Mouse (Mus musculus) limb, embryonic 15.5 days (tissue): ENCODE measurements around the gene Cenpp. TPM values are rescaled to one million over a fixed set of nuclear protein-coding genes. Genes with fewer than 3 reads are reported as not detected.

Experiments used
- ATAC-seq: fragments of 200-750 bp; cut with Nextera tagmentation; 2 replicates; pipeline ENCODE4 v1.8.0; 2017; ENCODE audit warnings: low read depth, moderate TSS enrichment; ENCODE audit not compliant: insufficient number of reproducible peaks, low FRiP score, low TSS enrichment
- H3K27ac ChIP-seq: fragments of 300-500 bp; sonication (generic); 2 replicates; pipeline ENCODE4 v1.5.1; 2015; ENCODE audit warnings: moderate library complexity, mild to moderate bottlenecking, inconsistent platforms
- H3K27me3 ChIP-seq: fragments of 300-500 bp; sonication (generic); 2 replicates; pipeline ENCODE4 v1.6.1; 2015; ENCODE audit warnings: inconsistent platforms
- H3K36me3 ChIP-seq: fragments of 300-500 bp; sonication (generic); 2 replicates; pipeline ENCODE4 v1.6.1; 2015; ENCODE audit warnings: inconsistent platforms
- H3K4me1 ChIP-seq: fragments of 300-500 bp; sonication (generic); 2 replicates; pipeline ENCODE4 v1.6.1; 2015; ENCODE audit warnings: inconsistent platforms
- H3K4me2 ChIP-seq: fragments of 300-500 bp; sonication (generic); 2 replicates; pipeline ENCODE4 v1.6.1; 2015; ENCODE audit warnings: mild to moderate bottlenecking, inconsistent platforms
- H3K4me3 ChIP-seq: fragments of 300-500 bp; sonication (generic); 2 replicates; pipeline ENCODE4 v1.5.1; 2015; ENCODE audit warnings: mild to moderate bottlenecking, inconsistent platforms
- H3K9ac ChIP-seq: fragments of 300-500 bp; sonication (generic); 2 replicates; pipeline ENCODE4 v1.6.1; 2015; ENCODE audit warnings: inconsistent platforms
- H3K9me3 ChIP-seq: fragments of 300-500 bp; sonication (generic); 2 replicates; pipeline ENCODE4 v1.6.1; 2016; ENCODE audit warnings: inconsistent platforms
- WGBS: fragments of 180-500 bp; shearing (Covaris S2); methylation state at CpG from one replicate; pipeline ENCODE4 v1.1.7; 2015; 5-methylcytosine and 5-hydroxymethylcytosine counted together
- polyA plus RNA-seq: library from polyadenylated mRNA; unstranded; fragments of >200 nt; fragmentation: Nextera tagmentation; extraction: Ambion mirVana; gene quantifications from 2 replicates; pipeline ENCODE4 v1.2.1, GENCODE M21; 2015

The Cenpp gene
- polyA plus RNA-seq, 1 experiment from 2014 or later: 21.5 TPM

GRCm38 (mm10) chr13:49507176-49507575 is 145.4 kb downstream of the Cenpp start:
- Histone ChIP-seq H3K4me2 (no peak overlapping the region), H3K4me1 (no peaks in the 10 kb centered on the region; the same call in 1 of the 2 replicates), H3K27me3 (no peaks in the 10 kb centered on the region), H3K36me3 (no peaks in the 10 kb centered on the region), H3K27ac (no peak overlapping the region), H3K4me3 (no peak overlapping the region), H3K9ac (no peak overlapping the region), H3K9me3 (no peaks in the 10 kb centered on the region)
- 61% methylated on average over 3 of the region's 3 CpGs for WGBS
- no peak for ATAC-seq

GRCm38 (mm10) chr13:49505776-49506175 is 146.8 kb downstream of the Cenpp start:
- Histone ChIP-seq H3K27me3 (no peaks in the 10 kb centered on the region), H3K9ac (no peak overlapping the region), H3K4me2 (0 out of 2 replicates have a peak overlapping the region, but pooled peaks have one; percentile 8), H3K9me3 (no peaks in the 10 kb centered on the region), H3K27ac (no peak overlapping the region), H3K4me3 (no peak overlapping the region), H3K36me3 (no peaks in the 10 kb centered on the region), H3K4me1 (no peaks in the 10 kb centered on the region; the same call in 1 of the 2 replicates)
- WGBS: 74% methylated on average over 4 of the region's 4 CpGs
- no peak for ATAC-seq

GRCm38 (mm10) chr13:49504510-49504909 is 148.1 kb downstream of the Cenpp start, which contains the start of gene Ecm2:
Gene Ecm2 (plus strand): TSS chr13:49504810.
- H3K27ac ChIP-seq: peak within 1 kb of the TSS; percentile 27; the same call in 1 of the 2 replicates
- no peaks in the 10 kb centered on the region; the same call in 1 of the 2 replicates for H3K4me1 ChIP-seq
- H3K36me3 ChIP-seq: no peaks in the 10 kb centered on the region
- WGBS: 34% methylated on average over 4 of the region's 4 CpGs
- H3K4me2 ChIP-seq: 0 out of 2 replicates have a peak within 1 kb of the TSS, but pooled peaks have one; percentile 8
- no peaks in the 10 kb centered on the region for H3K9me3 ChIP-seq
- no peak within 1 kb of the TSS for H3K4me3 ChIP-seq
- H3K27me3 ChIP-seq: no peaks in the 10 kb centered on the region
- no peak for ATAC-seq
- H3K9ac ChIP-seq: no peak within 1 kb of the TSS

GRCm38 (mm10) chr13:49492376-49493368 is 159.9 kb downstream of the Cenpp start, which contains the start of gene Tes3-ps:
Gene Tes3-ps (plus strand): TSS chr13:49493318.
- Histone ChIP-seq H3K27ac (peak within 1 kb of the TSS; percentile 65), H3K9ac (no peak within 1 kb of the TSS), H3K4me3 (no peak within 1 kb of the TSS), H3K27me3 (no peaks in the 10 kb centered on the region), H3K9me3 (no peaks in the 10 kb centered on the region), H3K36me3 (no peaks in the 10 kb centered on the region), H3K4me1 (peaks cover 3% of the 10 kb centered on the region; the same call in 1 of the 2 replicates), H3K4me2 (no peak within 1 kb of the TSS)
- ATAC-seq: no peak
- 46% methylated on average over 6 of the region's 6 CpGs for WGBS

GRCm38 (mm10) chr13:49485388-49485787 is 167.2 kb downstream of the Cenpp start:
- no peaks in the 10 kb centered on the region for H3K27me3 ChIP-seq
- H3K27ac ChIP-seq: peak overlapping the region; percentile 75; the same call in 1 of the 2 replicates
- ATAC-seq: 0 out of 2 replicates have a peak, but pooled peaks have one; percentile 4
- H3K4me1 ChIP-seq: peaks cover 12% of the 10 kb centered on the region
- no peaks in the 10 kb centered on the region for H3K9me3 ChIP-seq
- 61% methylated on average over 5 of the region's 5 CpGs for WGBS
- no peaks in the 10 kb centered on the region for H3K36me3 ChIP-seq
- no peak overlapping the region for H3K9ac ChIP-seq
- H3K4me2 ChIP-seq: no peak overlapping the region
- H3K4me3 ChIP-seq: no peak overlapping the region

- 27% methylated on average over 5 of the region's 5 CpGs for WGBS
- H3K4me2 ChIP-seq: no peak overlapping the region
- peaks cover 28% of the 10 kb centered on the region for H3K4me1 ChIP-seq
- H3K9ac ChIP-seq: no peak overlapping the region
- no peaks in the 10 kb centered on the region for H3K36me3 ChIP-seq
- ATAC-seq: no peak
- no peaks in the 10 kb centered on the region for H3K27me3 ChIP-seq
- H3K4me3 ChIP-seq: no peak overlapping the region
- no peaks in the 10 kb centered on the region for H3K9me3 ChIP-seq
- H3K27ac ChIP-seq: peak overlapping the region; percentile 90
Measured at GRCm38 (mm10) chr13:49480551-49480950, 172.0 kb downstream of the Cenpp start.

- Histone ChIP-seq H3K27me3 (no peaks in the 10 kb centered on the region), H3K4me1 (peaks cover 28% of the 10 kb centered on the region), H3K9ac (no peak overlapping the region), H3K4me3 (no peak overlapping the region), H3K9me3 (no peaks in the 10 kb centered on the region), H3K36me3 (no peaks in the 10 kb centered on the region), H3K27ac (no peak overlapping the region; the same call in 1 of the 2 replicates), H3K4me2 (no peak overlapping the region)
- peak; percentile 88 for ATAC-seq
- WGBS: 39% methylated on average over 2 of the region's 2 CpGs
Measured at GRCm38 (mm10) chr13:49480057-49480456, 172.5 kb downstream of the Cenpp start.

GRCm38 (mm10) chr13:49479399-49479798 is 173.2 kb downstream of the Cenpp start:
- H3K9ac ChIP-seq: no peak overlapping the region
- H3K36me3 ChIP-seq: no peaks in the 10 kb centered on the region
- no peaks in the 10 kb centered on the region for H3K9me3 ChIP-seq
- peak overlapping the region; percentile 88 for H3K27ac ChIP-seq
- peaks cover 28% of the 10 kb centered on the region for H3K4me1 ChIP-seq
- ATAC-seq: no peak
- no peak overlapping the region for H3K4me2 ChIP-seq
- H3K27me3 ChIP-seq: no peaks in the 10 kb centered on the region
- 42% methylated on average over 4 of the region's 4 CpGs for WGBS
- H3K4me3 ChIP-seq: no peak overlapping the region

- H3K27me3 ChIP-seq: no peaks in the 10 kb centered on the region
- H3K9ac ChIP-seq: no peak overlapping the region
- no peaks in the 10 kb centered on the region for H3K36me3 ChIP-seq
- ATAC-seq: no peak
- H3K9me3 ChIP-seq: no peaks in the 10 kb centered on the region
- no peak overlapping the region for H3K4me2 ChIP-seq
- no peak overlapping the region for H3K4me3 ChIP-seq
- H3K27ac ChIP-seq: peak overlapping the region; percentile 88
- WGBS: 84% methylated on average over 6 of the region's 6 CpGs
- peaks cover 28% of the 10 kb centered on the region for H3K4me1 ChIP-seq
Measured at GRCm38 (mm10) chr13:49478851-49479374, 173.7 kb downstream of the Cenpp start.

GRCm38 (mm10) chr13:49477887-49478286 is 174.7 kb downstream of the Cenpp start:
- H3K27ac ChIP-seq: peak overlapping the region; percentile 88
- 56% methylated on average over 3 of the region's 3 CpGs for WGBS

GRCm38 (mm10) chr13:49472676-49473005 is 179.9 kb downstream of the Cenpp start:
- Histone ChIP-seq H3K36me3 (no peaks in the 10 kb centered on the region), H3K9me3 (no peaks in the 10 kb centered on the region)

More at GRCm38 (mm10) chr13:49477887-49478286, 174.7 kb downstream of the Cenpp start:
- H3K4me1 ChIP-seq: peaks cover 28% of the 10 kb centered on the region
- no peaks in the 10 kb centered on the region for H3K27me3 ChIP-seq
- H3K4me2 ChIP-seq: no peak overlapping the region
- no peak overlapping the region for H3K9ac ChIP-seq
- H3K36me3 ChIP-seq: no peaks in the 10 kb centered on the region
- H3K4me3 ChIP-seq: no peak overlapping the region
- H3K9me3 ChIP-seq: no peaks in the 10 kb centered on the region
- ATAC-seq: peak; percentile 61; the same call in 1 of the 2 replicates

More at GRCm38 (mm10) chr13:49472676-49473005, 179.9 kb downstream of the Cenpp start:
- Histone ChIP-seq H3K27me3 (no peaks in the 10 kb centered on the region), H3K27ac (no peak overlapping the region; the same call in 1 of the 2 replicates), H3K4me1 (peaks cover 13% of the 10 kb centered on the region), H3K4me2 (no peak overlapping the region), H3K9ac (no peak overlapping the region), H3K4me3 (no peak overlapping the region)
- WGBS: 91% methylated on average over 6 of the region's 6 CpGs
- ATAC-seq: no peak
